Mouse (Mus musculus) heart, embryonic 12.5 days (tissue): ENCODE data around the gene Aggf1. TPM values are rescaled to one million over a fixed set of nuclear protein-coding genes. Genes with fewer than 3 reads are reported as not detected.
"Not testable (repeated sequence)": the region's sequence is repeated elsewhere in the genome, so short reads cannot be mapped to it uniquely, and the experiment has no call there.

ENCODE experiments used
- ATAC-seq: fragments of 200-750 bp; cut with Nextera tagmentation; 2 replicates; pipeline ENCODE4 v1.8.0; 2017; ENCODE audit warnings: moderate TSS enrichment, moderate library complexity; ENCODE audit not compliant: insufficient number of reproducible peaks, low FRiP score
- H3K27ac ChIP-seq: fragments of 300-500 bp; sonication (generic); 2 replicates; pipeline ENCODE4 v1.5.1; 2016; ENCODE audit warnings: mild to moderate bottlenecking, moderate library complexity; ENCODE audit not compliant: poor library complexity, severe bottlenecking
- H3K27me3 ChIP-seq: fragments of 300-500 bp; sonication (generic); replicated peaks from 2 replicates; pipeline ENCODE4 v1.6.1; 2016; ENCODE audit warnings: mild to moderate bottlenecking, moderate library complexity
- H3K36me3 ChIP-seq: fragments of 300-500 bp; sonication (generic); 2 replicates; pipeline ENCODE4 v1.6.1; 2016; ENCODE audit warnings: mild to moderate bottlenecking, moderate library complexity
- H3K4me1 ChIP-seq: fragments of 300-500 bp; sonication (generic); replicated peaks from 2 replicates; pipeline ENCODE4 v1.6.1; 2016; ENCODE audit warnings: mild to moderate bottlenecking
- H3K4me2 ChIP-seq: fragments of 300-500 bp; sonication (generic); 2 replicates; pipeline ENCODE4 v1.6.1; 2016; ENCODE audit warnings: mild to moderate bottlenecking, moderate library complexity
- H3K4me3 ChIP-seq: fragments of 300-500 bp; sonication (generic); 2 replicates; pipeline ENCODE4 v1.5.1; 2016; ENCODE audit warnings: mild to moderate bottlenecking
- H3K9ac ChIP-seq: fragments of 300-500 bp; sonication (generic); 2 replicates; pipeline ENCODE4 v1.6.1; 2016; ENCODE audit warnings: mild to moderate bottlenecking, moderate library complexity
- H3K9me3 ChIP-seq: fragments of 300-500 bp; sonication (generic); replicated peaks from 2 replicates; pipeline ENCODE4 v1.6.1; 2016; ENCODE audit warnings: mild to moderate bottlenecking, moderate library complexity
- WGBS: fragments of 180-500 bp; shearing (Covaris S2); methylation state at CpG from one replicate; pipeline ENCODE4 v1.1.7; 2016; 5-methylcytosine and 5-hydroxymethylcytosine counted together
- polyA plus RNA-seq: library from polyadenylated mRNA; unstranded; fragments of >200 nt; fragmentation: Nextera tagmentation; extraction: Ambion mirVana; gene quantifications from 2 replicates; pipeline ENCODE4 v1.2.1, GENCODE M21; 2016

The Aggf1 gene
- polyA plus RNA-seq, 1 experiment from 2014 or later = 31.6 TPM

- not testable (repeated sequence) for H3K9me3 ChIP-seq, H3K4me2 ChIP-seq, ATAC-seq, H3K36me3 ChIP-seq, H3K27ac ChIP-seq, H3K27me3 ChIP-seq, H3K4me3 ChIP-seq, H3K9ac ChIP-seq
- WGBS = 96% methylated on average over 11 of the region's 11 CpGs
- peaks cover 16% of the 10 kb centered on the region for H3K4me1 ChIP-seq
Measured at GRCm38 (mm10) chr13:95376689-95377289, 1.6 kb upstream of the Aggf1 start.

- 22% methylated on average over 6 of the region's 6 CpGs for WGBS
- Histone ChIP-seq H3K4me1 (peaks cover 16% of the 10 kb centered on the region), H3K4me3 (peak overlapping the region; percentile 94), H3K4me2 (peak overlapping the region; percentile 81), H3K27me3 (no peaks in the 10 kb centered on the region), H3K9ac (peak overlapping the region; percentile 93; the same call in 1 of the 2 replicates), H3K27ac (peak overlapping the region; percentile 70), H3K9me3 (no peaks in the 10 kb centered on the region), H3K36me3 (peaks cover 6% of the 10 kb centered on the region)
- ATAC-seq = no peak
Measured at GRCm38 (mm10) chr13:95375554-95375914, 382 bp upstream of the Aggf1 start.

- peaks cover 70% of the 10 kb centered on the region for H3K36me3 ChIP-seq
- H3K27ac ChIP-seq = peak overlapping the region; percentile 62; the same call in 1 of the 2 replicates
- no peaks in the 10 kb centered on the region for H3K9me3 ChIP-seq
- no peak overlapping the region for H3K9ac ChIP-seq
- peak overlapping the region; percentile 27; the same call in 1 of the 2 replicates for H3K4me2 ChIP-seq
- H3K4me3 ChIP-seq = no peak overlapping the region
- H3K27me3 ChIP-seq = no peaks in the 10 kb centered on the region
- no peak; the same call in 1 of the 2 replicates for ATAC-seq
- H3K4me1 ChIP-seq = peaks cover 11% of the 10 kb centered on the region
- WGBS = 52% methylated on average over 8 of the region's 8 CpGs
Measured at GRCm38 (mm10) chr13:95366356-95366755, 8.8 kb downstream of the Aggf1 start.

GRCm38 (mm10) chr13:95363440-95363839 lies 11.7 kb downstream of the Aggf1 start:
- H3K27ac ChIP-seq = 0 out of 2 replicates have a peak overlapping the region, but pooled peaks have one; percentile 5
- WGBS = 54% methylated on average over 4 of the region's 4 CpGs
- H3K4me3 ChIP-seq = no peak overlapping the region
- H3K4me1 ChIP-seq = peaks cover 11% of the 10 kb centered on the region
- H3K36me3 ChIP-seq = peaks cover 65% of the 10 kb centered on the region
- no peaks in the 10 kb centered on the region for H3K27me3 ChIP-seq
- no peak for ATAC-seq
- no peaks in the 10 kb centered on the region for H3K9me3 ChIP-seq
- H3K9ac ChIP-seq = no peak overlapping the region
- no peak overlapping the region for H3K4me2 ChIP-seq

- Histone ChIP-seq H3K9me3 (no peaks in the 10 kb centered on the region), H3K9ac (no peak overlapping the region), H3K27me3 (no peaks in the 10 kb centered on the region), H3K27ac (no peak overlapping the region), H3K4me3 (no peak overlapping the region), H3K4me2 (no peak overlapping the region), H3K4me1 (no peaks in the 10 kb centered on the region), H3K36me3 (peaks cover 81% of the 10 kb centered on the region)
- 77% methylated on average over 2 of the region's 2 CpGs for WGBS
- no peak for ATAC-seq
Measured at GRCm38 (mm10) chr13:95358223-95358622, 16.9 kb downstream of the Aggf1 start.

GRCm38 (mm10) chr13:95348476-95348875 lies 26.7 kb downstream of the Aggf1 start:
- ATAC-seq = no peak
- Histone ChIP-seq H3K9me3 (no peaks in the 10 kb centered on the region), H3K27me3 (no peaks in the 10 kb centered on the region), H3K4me3 (no peak overlapping the region), H3K27ac (no peak overlapping the region), H3K4me1 (no peaks in the 10 kb centered on the region), H3K9ac (no peak overlapping the region), H3K4me2 (no peak overlapping the region), H3K36me3 (peaks cover 38% of the 10 kb centered on the region)
- WGBS = 88% methylated on average over 3 of the region's 3 CpGs

- Histone ChIP-seq H3K36me3 (peaks cover 29% of the 10 kb centered on the region), H3K4me3 (no peak overlapping the region), H3K27ac (no peak overlapping the region), H3K9me3 (no peaks in the 10 kb centered on the region), H3K4me1 (no peaks in the 10 kb centered on the region), H3K27me3 (no peaks in the 10 kb centered on the region), H3K4me2 (no peak overlapping the region), H3K9ac (no peak overlapping the region)
- WGBS = 36% methylated on average over 8 of the region's 8 CpGs
- no peak for ATAC-seq
Measured at GRCm38 (mm10) chr13:95347018-95347696, 28.0 kb downstream of the Aggf1 start.

- Histone ChIP-seq H3K9me3 (no peaks in the 10 kb centered on the region), H3K4me2 (no peak overlapping the region), H3K4me3 (no peak overlapping the region), H3K27ac (no peak overlapping the region), H3K27me3 (no peaks in the 10 kb centered on the region), H3K4me1 (no peaks in the 10 kb centered on the region), H3K36me3 (peaks cover 19% of the 10 kb centered on the region), H3K9ac (no peak overlapping the region)
- 80% methylated on average over 6 of the region's 6 CpGs for WGBS
- ATAC-seq = no peak
Measured at GRCm38 (mm10) chr13:95345869-95346268, 29.3 kb downstream of the Aggf1 start.

GRCm38 (mm10) chr13:95343470-95343869 lies 31.7 kb downstream of the Aggf1 start:
- 82% methylated on average over 8 of the region's 8 CpGs for WGBS
- H3K9me3 ChIP-seq = no peaks in the 10 kb centered on the region
- no peaks in the 10 kb centered on the region for H3K27me3 ChIP-seq
- H3K27ac ChIP-seq = no peak overlapping the region
- peaks cover 17% of the 10 kb centered on the region for H3K36me3 ChIP-seq
- no peak for ATAC-seq
- H3K4me1 ChIP-seq = no peaks in the 10 kb centered on the region
- no peak overlapping the region for H3K9ac ChIP-seq
- no peak overlapping the region for H3K4me2 ChIP-seq
- no peak overlapping the region for H3K4me3 ChIP-seq

- Histone ChIP-seq H3K4me1 (no peaks in the 10 kb centered on the region), H3K9me3 (0 out of 2 replicates have a peak, but pooled peaks cover 2% of the 10 kb centered on the region), H3K27ac (no peak overlapping the region), H3K9ac (no peak overlapping the region), H3K27me3 (no peaks in the 10 kb centered on the region), H3K4me3 (no peak overlapping the region), H3K4me2 (no peak overlapping the region), H3K36me3 (peaks cover 38% of the 10 kb centered on the region)
- 82% methylated on average over 40 of the region's 40 CpGs for WGBS
- ATAC-seq = peak; percentile 51; the same call in 1 of the 2 replicates
Measured at GRCm38 (mm10) chr13:95336122-95336677, 39.0 kb downstream of the Aggf1 start.

- H3K4me3 ChIP-seq = no peak overlapping the region
- H3K9me3 ChIP-seq = 0 out of 2 replicates have a peak, but pooled peaks cover 2% of the 10 kb centered on the region
- H3K27me3 ChIP-seq = no peaks in the 10 kb centered on the region
- no peak for ATAC-seq
- 79% methylated on average over 11 of the region's 11 CpGs for WGBS
- H3K4me1 ChIP-seq = peaks cover 16% of the 10 kb centered on the region
- H3K27ac ChIP-seq = no peak overlapping the region
- H3K4me2 ChIP-seq = no peak overlapping the region
- H3K9ac ChIP-seq = no peak overlapping the region
- peaks cover 27% of the 10 kb centered on the region for H3K36me3 ChIP-seq
Measured at GRCm38 (mm10) chr13:95332086-95332899, 42.9 kb downstream of the Aggf1 start.
